Mouse (Mus musculus): ENCODE results near the gene Szrd1.
A peak's percentile ranks its signal among the peaks of the same experiment; 100 is the strongest.

Szrd1 gene

GRCm38 (mm10) chr4:141139116-141139970 is at the start of gene Szrd1:
Gene Szrd1, minus strand, starts transcription at chr4:141139775.
- DNase-seq (ENCODE audit: low read depth, low spot score), result peak; percentile 99

GRCm38 (mm10) chr4:141186923-141187836 is 47.6 kb upstream of the Szrd1 start:
- no peak for DNase-seq (ENCODE audit: low read depth, low spot score)

GRCm38 (mm10) chr4:141184426-141184825 is 44.9 kb upstream of the Szrd1 start:
- no peak for DNase-seq (ENCODE audit: low read depth, low spot score)

- no peak for DNase-seq (ENCODE audit: low read depth, low spot score)
Measured at GRCm38 (mm10) chr4:141183932-141184331, 44.4 kb upstream of the Szrd1 start.

GRCm38 (mm10) chr4:141181981-141182380 is 42.4 kb upstream of the Szrd1 start:
- no peak for DNase-seq (ENCODE audit: low read depth, low spot score)

GRCm38 (mm10) chr4:141180831-141181230 is 41.3 kb upstream of the Szrd1 start:
- no peak for DNase-seq (ENCODE audit: low read depth, low spot score)

DNA sequence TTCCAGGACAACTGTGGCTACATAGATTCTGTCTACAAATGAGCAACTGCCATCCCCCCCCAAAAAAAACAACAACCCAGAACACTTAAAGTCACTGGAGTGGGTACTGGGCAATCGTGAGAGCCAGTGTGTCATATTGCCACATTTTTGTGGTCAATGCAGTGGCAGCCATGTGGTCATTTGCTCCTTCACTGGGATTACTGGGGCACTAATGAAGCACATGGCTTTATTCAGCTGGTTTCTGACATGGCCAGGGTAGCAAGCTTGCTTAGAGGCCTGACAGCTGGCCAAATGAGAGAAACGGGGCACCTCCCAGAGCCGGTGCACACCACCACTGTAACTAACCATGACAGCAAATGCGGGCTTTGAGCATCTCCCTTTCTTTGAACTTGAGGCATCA is 38.9 kb upstream of the Szrd1 start:
- no peak for DNase-seq (ENCODE audit: low read depth, low spot score)

- no peak for DNase-seq (ENCODE audit: low read depth, low spot score)
Measured at GRCm38 (mm10) chr4:141176328-141176838, 36.8 kb upstream of the Szrd1 start.

GRCm38 (mm10) chr4:141175783-141176182 is 36.2 kb upstream of the Szrd1 start:
- no peak for DNase-seq (ENCODE audit: low read depth, low spot score)

DNA sequence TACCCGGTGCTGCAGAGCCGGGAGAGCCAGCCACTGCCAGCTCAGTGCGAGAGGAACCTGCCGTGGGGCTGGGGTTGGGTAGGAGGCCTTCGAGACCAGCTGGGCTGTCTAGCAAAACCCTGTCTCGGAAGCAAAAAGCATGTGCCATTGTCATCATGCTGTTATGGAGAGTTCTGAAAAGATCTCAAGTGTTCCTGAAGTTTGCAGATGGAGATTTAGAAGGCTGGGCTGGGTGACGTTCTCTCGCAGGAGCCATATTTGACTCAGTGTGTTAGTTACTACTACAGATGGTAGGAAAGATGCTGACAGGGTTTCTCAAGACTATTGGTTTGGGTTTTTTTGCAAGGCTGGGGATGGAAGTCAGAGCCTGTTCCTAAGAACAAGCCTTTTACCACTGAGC is 32.5 kb upstream of the Szrd1 start:
- DNase-seq (ENCODE audit: low read depth, low spot score), result no peak

DNA sequence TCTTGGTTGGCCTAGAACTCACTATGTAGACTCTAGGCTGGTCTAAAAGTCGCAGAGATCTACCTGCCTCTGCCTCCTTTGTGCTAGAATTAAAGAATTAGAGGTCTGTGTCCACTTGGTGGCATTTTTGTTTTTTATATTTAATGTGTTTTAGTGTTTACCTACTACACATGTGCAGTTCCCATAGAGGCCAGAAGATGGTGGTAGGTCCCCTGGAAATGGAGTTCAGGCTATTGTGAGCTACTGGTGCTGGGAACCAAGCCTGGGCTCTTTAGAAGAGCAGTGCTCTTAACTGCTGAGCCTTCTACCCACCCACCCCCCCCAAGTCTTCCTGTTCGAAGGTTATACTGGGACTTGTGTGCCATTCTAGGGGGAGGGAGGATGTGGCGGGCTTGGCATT is 27.6 kb upstream of the Szrd1 start:
- DNase-seq (ENCODE audit: low read depth, low spot score), result no peak

GRCm38 (mm10) chr4:141165744-141166292 is 26.2 kb upstream of the Szrd1 start:
- no peak for DNase-seq (ENCODE audit: low read depth, low spot score)

- DNase-seq (ENCODE audit: low read depth, low spot score), result no peak
Measured at GRCm38 (mm10) chr4:141163729-141164128, 24.2 kb upstream of the Szrd1 start.

- no peak for DNase-seq (ENCODE audit: low read depth, low spot score)
Measured at GRCm38 (mm10) chr4:141161699-141162208, 22.2 kb upstream of the Szrd1 start.

- DNase-seq (ENCODE audit: low read depth, low spot score), result no peak
Measured at GRCm38 (mm10) chr4:141160193-141160592, 20.6 kb upstream of the Szrd1 start.

DNA sequence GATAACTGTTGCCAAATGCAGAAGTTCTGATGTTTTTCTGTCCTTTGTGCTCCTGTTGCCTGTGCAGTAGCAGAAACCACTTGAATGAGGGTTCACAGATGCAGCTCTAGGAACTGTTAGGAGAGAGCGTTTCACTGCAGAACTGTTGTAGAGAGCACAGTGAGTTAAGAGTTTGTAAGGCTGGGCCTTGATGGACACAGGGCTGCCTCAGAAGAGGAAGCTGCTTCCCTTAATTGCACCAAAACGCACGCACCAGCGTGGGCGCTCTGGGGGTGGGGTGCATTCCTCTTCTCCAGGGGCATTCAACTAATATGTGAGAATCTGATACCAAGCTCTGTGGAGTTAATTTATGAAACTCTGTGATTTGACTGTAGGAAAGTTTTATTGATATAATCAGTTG is 20.1 kb upstream of the Szrd1 start:
- no peak for DNase-seq (ENCODE audit: low read depth, low spot score)

DNA sequence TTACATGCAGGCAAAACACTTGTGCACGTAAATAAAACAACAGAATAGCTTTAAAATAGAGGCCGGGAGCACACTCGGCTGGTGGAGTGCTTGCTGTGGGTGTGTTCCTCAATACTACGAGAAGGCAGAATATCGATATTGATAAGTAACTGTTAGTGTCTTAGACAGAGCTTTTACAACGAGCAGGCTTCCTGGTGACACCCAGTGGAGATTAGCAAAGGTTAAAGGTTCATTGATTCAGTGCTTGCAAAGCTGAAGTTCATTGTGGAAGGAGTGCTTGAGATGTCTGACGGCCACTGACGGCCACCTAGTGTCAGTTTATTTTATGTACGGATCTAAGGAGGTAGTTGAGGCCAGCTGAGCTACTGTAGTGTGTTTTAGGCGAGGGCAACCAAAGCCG is 19.5 kb upstream of the Szrd1 start:
- DNase-seq (ENCODE audit: low read depth, low spot score), result no peak

GRCm38 (mm10) chr4:141158609-141159008 is 19.0 kb upstream of the Szrd1 start:
- DNase-seq (ENCODE audit: low read depth, low spot score), result no peak

DNA sequence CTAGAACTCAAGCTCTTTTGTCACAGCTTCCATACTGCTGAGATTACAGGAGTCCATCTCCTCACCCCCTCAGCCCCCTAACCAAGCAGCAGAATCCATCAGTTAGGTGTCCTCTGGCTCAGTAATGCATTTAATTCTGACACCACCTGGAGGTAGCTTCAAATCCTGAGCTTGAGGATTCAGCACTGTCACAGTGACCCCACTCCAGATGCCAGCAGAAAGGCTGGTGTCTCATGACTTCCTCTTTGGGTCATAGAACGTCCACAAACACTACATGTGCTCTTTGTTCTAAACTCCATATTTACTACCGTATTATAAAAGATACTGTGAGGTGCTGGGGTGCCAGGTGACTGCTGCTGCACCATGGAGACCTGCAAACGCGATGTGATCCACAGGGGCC is 17.9 kb upstream of the Szrd1 start:
- DNase-seq (ENCODE audit: low read depth, low spot score), result no peak

DNA sequence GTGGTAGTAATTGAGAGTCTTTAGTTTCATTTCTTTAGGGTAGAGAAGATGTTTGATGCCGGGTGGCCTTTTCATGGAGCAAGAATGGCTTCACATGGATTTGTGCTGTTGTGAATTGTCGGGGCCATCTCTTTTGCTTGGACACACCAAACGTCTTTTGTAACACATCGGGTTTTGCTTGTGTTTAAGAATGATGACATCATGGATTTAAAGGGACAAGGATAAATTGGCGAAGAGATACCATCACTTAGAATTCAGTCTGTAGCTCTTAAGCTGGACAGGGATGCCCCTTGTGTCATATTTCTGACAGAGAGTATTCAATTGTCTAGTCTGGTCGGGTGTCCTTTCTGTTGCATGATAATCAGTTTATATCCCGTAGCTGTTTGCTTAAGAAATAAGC is 9.5 kb upstream of the Szrd1 start:
- no peak for DNase-seq (ENCODE audit: low read depth, low spot score)

DNA sequence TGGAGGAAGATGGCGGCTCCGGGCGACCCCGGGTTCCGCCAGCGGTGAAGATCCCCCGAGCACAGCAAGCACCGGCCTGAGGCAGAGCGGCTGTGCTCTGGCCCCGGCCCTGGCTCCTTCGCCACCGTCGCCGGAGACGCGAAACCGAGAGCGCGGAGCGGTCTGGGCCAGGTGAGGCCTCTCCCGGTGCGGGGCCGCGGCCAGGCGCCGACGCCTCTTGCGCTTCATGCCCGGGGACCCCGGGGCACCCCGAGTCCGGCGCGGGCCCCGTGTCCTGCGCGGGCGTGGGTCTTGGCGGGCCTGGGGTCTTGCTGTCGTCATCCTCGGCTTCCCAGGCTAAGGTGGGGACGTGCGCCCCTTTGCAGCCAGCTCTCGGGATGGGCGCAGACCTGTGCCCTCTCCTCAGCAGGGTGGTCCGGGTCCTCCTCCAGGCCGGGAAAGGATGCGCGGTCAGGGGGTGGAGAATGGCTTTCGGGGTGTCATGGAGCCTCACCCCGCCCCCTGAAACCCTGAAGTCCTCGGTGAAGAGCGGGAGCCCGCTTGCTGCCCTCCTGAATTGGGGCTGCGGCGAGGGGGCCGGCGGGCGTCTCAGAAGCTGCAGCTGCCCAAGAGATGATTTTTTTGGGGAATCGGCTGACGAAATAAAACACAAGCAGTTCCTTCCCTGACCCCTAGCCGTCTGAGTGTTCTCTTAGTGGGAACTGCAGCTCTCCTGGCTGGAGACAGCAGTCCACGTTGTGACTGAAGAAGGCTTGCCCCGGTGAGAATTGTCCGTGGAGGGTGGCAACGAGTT is 8.6 kb upstream of the Szrd1 start:
- no peak for DNase-seq (ENCODE audit: low read depth, low spot score)
